Mouse (Mus musculus) thymus, adult 18-20 months (tissue): ENCODE measurements around the gene Rnf222.

Source experiments
- DNase-seq, 2 experiments: peaks; one replicate each; pipeline ENCODE4 v3.0.0; 2022; ENCODE audit warnings: mixed read lengths in 2 of 2

Gene Rnf222

DNA sequence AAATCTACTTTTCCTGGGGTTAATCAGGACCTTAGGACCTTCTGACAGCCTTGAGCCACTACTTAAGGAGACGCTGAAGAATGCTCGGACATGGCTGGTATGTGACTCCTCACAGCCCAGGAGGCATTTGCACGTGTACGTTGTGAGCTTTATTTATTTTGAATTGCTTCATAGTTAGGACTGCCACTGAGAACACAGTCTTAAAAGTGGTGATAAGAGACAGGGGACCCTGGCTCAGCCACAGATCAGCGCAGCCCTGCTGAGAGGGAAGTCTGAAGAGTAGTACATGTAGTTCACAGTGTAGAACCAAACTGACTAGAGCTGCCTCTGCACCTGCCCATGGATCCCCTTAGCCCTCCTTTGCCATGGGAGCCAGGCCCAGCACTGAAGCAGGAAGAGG, 3.5 kb downstream of the Rnf222 start:
- no peak for DNase-seq

DNA sequence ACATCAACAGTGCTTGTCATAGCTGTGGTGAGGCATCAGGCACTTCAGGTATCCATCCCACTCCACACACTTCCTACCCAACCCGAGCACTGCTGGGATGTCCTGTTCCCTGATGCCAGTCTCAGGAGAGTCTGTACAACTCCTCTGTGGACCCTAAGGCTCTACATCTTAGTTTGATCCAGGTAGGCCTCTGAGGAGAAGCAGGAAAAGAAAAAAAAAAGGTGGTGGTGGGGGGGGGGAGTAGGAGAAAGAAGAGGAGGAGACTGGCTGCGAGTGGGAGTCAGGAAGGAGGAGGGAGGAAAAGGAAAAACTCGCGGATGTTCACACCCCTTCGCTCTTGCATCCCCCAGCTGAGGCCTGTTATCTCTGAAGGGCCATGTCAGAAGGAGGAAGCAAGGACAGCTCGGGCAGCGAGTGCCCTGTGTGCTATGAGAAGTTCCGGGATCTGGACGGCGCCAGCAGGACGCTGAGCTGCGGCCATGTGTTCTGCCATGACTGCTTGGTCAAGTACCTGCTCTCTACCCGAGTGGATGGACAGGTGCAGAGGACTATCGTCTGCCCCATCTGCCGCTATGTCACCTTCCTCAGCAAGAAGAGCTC, 4.0 kb downstream of the Rnf222 start:
- DNase-seq, result no peak

DNA sequence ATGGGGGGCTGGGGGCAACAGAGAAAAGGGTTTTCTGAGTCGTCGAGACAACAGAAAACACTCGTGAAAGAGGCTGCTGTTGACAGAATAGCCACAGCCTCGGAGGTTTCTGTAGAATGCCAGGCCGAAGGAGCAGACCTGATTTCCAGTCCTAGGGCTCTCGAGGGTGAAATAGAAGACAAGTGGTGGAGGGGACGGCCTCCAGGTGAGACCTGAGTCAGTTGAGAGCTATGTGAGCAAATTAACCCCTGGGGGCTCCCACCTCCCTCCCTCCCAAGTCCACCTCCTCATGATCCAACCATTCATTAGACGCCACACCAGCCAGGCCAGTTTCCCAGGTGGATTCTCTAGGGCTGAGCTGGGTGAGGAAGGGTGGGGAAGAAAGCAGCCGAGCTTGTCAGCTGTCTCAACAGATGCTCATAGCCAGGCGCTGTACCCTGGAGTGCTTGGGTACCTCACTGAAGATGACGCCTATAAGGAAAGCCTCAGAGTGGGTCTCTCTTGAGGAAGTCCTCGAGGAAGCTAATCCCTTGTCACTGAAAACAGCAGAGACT, 5.6 kb downstream of the Rnf222 start:
- DNase-seq, result no peak

DNA sequence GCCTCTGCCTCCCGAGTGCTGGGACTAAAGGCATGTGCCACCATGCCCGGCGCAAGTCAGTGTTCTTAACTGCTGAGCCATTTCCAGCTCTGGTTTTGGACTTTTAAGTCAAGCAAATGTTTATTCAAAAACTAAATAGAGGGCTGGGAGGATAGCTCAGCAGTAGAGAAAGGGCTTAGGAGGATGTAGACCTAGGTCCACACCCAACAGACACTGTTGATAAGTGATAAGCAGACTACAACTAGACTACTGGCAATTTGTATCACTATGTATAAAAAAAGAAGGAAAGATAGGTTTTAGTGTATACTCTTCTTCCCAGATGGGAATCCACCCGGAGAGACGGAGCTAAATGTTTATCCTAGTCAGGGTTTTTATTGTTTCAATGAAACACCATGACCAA, 7.9 kb downstream of the Rnf222 start:
- DNase-seq, result no peak

DNA sequence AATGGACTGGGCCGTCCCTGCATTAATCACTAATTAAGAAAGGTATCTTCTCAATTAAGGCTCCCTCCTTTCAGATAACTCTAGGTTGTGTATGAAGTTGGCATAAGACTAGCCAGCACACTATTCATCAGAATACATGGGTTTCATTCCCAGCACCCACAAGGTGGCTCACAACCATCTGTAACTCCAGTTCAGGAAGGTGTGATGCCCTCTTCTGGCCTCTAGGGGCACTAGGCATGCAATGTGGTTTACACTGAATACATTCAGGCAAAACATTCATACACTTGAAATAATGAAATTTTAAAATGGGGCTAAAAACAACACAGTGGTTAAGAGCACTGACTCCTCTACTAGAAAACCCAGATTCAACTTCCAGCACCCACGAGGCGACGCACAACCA, 8.8 kb downstream of the Rnf222 start:
- DNase-seq, result peak; percentile 12 to 33

DNA sequence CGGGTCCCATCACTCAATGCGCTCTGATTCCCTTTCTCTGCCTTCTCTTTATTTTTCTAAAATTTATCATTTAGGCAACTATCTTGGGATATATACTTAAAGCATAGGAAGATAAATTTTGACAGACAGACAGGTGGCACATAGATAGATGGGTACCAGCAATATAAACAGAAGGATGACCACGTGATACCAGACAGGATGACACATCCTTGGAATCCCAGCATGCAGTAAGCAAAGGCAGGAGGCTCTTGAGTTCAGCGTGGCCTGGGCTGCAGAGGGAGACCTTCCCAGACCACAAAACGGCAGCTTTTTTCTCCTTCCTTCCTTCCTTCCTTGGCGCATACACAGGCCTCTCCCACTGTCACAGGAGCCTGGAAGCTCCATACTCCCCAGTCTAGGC, 9.5 kb downstream of the Rnf222 start:
- DNase-seq, result no peak

DNA sequence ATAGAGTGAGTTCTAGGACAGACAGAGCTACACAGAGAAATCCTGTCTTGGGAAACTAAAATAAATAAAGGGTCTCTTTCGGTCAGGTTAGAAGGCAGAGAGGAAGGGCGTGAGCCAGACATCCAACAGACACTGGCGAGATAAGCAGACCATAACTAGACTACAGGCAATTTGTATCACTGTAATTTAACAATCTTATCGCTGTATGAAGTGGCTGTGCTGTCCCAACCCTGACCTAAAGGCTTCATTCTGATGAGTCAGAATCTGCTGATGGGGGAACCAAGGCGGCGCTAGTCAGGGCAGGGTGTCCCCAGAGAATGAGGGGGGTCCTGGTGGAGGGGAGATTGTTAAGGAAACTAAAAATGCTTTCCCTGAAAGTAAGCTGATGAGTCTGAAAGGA, 10.4 kb downstream of the Rnf222 start:
- no peak for DNase-seq

DNA sequence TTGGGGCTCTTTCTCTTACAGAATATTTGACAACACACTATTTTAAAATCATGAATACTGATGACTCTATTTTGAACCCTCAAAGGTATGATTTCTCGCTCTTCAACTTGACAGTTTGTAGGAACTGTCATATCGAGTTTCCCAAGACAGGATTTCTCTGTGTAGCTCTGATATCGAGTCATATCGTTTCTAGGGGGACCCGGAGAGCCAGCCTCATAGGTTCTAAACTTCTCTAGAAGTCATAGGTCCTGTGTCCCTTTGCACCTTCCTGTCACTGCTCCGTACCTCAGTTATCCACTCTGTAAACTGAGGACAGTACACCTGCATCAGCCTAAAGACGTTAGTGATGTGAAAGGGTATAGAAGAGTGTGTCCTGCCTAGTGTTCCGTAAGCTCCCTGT, 11.5 kb downstream of the Rnf222 start:
- no peak for DNase-seq

DNA sequence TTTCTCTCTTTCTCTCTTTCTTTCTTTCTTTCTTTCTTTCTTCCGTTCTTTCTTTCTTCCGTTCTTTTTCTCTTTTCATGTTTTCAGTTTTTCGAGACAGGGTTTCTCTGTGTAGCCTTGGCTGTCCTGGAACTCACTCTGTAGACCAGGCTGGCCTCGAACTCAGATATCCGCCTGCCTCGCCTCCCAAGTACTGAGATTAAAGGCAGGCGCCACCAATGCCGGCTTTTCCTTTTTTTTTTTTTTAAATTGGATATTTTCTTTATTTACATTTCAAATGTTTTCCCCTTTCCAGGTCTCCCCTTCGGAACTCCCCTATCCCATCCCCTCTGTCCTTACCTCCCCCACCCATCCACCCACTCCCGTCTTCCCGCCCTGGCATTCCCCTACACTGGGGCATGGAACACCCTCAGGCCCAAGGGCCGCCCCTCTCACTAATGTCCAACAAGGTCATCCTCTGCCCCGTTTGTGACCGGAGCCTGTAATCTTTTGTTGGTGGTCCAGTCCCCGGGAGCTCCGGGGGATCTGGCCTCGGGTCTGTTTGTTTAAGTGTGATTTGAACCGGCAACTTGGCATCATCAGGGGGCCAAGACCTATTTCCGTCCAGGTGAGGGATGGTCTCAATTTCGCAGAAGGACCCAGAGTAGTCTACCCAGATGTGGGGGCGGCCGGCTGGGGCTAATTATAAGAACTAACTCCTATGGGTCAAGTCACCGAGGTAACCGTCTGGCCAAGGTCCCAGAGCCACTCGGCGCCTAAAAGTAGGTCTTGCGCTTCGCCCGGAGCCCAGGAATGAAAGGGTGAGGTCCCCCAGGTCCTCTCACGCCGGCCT, 12.4 kb downstream of the Rnf222 start:
- DNase-seq, result no peak

DNA sequence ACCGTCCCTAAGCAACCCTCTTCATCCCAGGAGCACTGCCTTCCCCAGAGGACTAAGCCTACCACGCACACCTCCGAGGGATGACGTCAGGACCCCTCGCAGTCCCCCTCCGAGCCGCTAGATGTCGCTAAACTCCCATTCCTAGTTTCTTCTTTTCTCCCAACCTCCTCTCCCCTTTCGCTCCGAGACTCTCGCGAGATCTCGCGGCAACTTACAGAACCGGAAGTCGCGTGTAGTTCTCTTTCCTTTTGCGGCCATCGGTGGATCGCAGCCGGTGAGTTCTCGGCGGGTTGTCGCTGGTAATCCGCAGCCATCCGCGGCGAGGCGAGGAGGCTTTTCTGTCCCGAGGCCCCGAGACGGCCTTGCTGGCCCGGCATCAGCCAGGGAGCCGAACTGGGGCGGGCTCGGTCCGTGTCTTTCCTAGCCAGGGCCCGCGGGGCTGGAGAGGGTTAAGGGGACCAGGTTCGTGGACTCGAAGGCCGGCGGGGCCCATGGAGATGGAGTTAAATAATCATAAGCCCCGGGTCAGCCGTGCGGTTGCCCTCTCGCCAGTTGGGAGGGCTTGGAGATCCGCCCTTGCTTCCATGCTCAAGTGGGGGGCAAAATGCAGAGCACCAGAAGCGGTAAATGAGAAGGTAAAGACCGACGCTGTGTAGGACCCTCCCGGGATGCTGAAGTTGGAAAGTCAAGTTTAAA, 13.1 kb downstream of the Rnf222 start, which contains the start of gene Rpl26:
TSS of gene Rpl26 (plus strand) at position 233 of the 696 bp plus-strand sequence.
- peak; percentile 92 to 96 for DNase-seq

DNA sequence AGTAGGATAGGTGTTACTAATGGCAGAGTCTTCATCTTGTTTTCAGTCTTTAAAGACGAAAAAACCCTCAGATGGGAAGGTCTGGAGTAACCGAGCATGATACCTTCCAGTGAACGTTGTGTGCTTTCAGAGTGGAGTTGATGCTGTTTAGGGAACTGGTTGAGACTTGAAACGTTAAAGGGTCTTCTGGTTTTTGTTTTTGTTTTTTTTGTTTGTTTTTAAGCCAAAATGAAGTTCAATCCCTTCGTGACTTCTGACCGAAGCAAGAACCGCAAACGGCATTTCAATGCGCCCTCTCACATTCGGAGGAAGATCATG, 13.7 kb downstream of the Rnf222 start:
- no peak for DNase-seq

DNA sequence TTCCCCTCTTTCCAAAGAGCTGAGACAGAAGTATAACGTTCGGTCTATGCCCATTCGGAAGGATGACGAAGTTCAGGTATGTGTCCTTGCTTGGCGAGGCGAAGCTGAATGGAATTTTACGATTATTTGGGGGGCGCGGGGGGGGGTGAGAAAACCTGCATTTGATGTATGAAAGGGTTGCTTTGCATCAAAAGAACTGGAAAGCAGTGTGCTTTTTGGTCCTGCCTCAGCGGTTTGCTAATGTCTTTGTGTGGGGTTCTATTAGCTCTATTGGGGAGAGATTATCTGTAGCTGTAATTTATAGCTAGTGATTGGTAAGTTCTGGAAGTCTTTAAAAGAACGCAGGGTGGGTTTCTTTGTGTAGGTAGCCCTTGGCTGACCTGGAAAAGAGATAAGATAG, 14.0 kb downstream of the Rnf222 start:
- DNase-seq, result no peak

DNA sequence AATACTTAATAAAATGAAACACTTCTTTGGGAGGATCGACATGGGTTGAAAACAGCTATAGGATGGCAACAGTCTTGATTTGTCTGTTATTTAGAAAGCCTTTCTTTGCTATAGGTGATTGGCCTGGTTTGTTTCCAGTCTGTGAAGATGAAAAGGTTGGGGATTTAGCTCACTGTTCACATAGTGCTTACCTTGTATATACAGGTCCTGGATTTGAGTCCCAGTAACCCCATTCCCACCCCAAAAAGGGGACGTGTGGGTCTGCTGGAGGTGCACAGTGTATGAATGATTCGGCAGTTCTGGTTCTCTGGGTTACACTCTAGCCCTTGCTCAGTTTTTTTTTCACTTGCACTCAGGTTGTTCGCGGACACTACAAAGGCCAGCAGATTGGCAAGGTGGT, 14.5 kb downstream of the Rnf222 start:
- DNase-seq, result no peak

DNA sequence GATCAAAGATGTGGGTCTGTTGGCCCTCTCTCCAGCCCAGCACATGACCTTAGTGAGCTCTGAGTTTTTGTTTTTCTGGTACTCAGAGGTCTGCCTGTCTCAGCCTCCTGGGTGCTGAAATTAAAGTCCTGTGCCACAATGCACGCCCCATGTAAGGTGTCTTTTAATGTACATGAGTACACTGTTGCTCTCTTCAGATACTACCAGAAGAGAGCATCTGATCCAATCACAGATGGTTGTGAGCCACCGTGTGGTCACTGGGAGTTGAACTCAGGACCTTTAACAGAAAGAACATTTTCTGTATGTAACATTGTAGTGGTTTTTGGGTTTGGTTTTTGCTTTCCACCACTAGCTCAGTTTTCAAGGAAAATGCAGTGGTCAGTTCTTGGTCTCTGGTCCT, 15.4 kb downstream of the Rnf222 start:
- DNase-seq, result no peak

DNA sequence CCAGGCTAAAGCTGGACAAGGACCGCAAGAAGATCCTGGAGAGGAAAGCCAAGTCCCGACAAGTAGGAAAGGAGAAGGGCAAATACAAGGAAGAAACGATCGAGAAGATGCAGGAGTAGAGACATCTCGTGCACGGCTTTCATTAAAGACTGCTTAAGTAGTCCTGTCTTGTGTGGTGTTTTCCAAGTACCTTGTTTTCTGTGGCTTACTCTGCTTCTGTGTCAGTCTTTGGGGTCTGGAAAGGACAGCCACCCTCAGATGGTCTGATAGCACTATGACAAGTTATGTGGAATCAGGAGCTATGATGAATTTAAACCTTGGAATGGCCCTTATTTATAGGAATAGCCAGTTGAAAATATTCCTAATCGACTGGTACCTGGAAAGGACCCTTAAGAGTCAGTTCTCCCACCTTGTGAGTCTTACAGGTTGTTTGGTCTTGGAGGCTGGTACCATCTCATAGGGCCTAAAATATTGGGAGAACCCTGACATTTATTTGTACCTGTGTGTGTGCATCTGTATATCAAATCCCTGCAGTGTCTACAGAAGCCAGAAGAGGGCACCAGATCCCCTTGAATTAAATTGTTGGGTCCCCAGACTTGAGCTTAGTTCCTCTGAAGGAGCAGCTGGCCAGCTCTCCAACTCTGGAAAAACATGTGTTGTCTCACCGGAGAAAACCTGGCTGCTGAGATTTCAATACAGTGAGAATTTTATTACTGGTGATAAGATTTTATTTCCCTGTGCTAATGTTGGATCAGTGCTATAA, 16.2 kb downstream of the Rnf222 start:
- DNase-seq, result peak; percentile 16 to 42

DNA sequence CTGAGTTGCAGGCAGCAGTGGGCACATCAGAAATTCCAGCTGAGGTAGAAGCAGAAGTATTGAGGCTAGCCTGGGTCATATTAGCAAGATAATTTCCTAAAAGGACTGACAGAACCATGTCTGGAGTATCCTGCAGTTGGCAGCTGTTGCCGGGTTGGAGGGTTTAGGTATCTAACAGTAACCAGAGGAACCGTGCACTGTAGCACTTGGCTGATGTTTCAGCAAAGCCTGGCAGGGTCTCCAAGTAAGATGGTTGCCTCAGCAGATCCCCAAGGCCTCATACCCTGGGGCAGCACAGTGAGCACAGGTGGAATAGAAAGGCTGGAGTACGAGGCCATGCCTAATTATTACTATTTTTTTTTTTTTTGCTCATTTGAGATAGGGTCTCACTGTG, 16.8 kb downstream of the Rnf222 start:
- DNase-seq, result no peak

DNA sequence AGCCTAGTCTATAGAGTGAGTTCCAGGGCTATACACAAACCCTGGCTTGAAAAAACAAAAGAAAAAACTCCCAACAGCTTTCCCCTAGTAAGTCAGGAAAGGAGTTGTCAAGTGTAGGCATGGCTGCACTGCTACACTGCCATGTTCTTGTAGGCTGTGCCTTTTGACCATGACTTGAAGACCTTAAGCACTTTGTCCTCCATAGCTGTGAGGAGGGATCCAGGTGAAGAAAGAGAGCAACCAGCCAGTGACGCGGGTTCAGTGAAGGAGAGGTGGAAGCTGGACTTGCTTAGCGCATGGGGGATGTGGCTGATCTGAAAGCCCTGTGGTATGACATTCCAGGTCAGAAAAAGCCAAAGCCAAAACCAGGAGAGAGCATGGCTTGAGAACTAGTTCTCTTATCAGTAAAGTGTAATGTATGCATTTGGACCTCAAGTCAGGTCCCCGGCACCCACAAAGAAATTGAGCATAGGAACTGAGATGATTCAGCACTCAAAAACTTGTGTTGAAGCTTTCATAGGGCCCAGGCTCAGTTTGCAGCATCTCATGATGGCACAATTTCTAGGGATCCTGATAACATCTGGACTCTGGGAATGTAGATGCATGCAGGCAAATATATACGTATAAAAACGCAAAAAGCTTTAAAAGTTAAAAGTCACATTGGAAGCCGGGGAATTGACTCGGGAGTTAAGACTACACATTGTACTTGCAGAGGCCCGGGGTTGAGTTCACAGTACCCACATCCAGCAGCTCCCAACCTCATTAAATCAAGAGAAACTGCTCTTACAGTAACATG, 17.5 kb downstream of the Rnf222 start:
- no peak for DNase-seq

DNA sequence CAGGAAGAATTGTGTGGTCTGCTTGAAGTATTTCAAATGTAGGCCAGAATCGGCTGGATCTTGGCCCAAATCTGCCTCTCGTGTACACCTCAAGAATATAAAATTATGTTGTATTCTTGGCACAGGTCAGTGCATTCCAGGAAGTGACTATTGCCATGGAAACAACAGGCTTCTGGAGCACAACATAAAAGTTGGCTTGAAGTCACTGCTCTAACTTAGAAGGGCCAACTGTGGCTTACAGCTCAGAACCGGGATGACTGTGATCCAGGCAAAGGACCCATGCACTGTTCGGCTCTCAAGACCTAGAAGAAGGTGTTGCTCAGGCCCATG, 18.1 kb downstream of the Rnf222 start:
- no peak for DNase-seq

DNA sequence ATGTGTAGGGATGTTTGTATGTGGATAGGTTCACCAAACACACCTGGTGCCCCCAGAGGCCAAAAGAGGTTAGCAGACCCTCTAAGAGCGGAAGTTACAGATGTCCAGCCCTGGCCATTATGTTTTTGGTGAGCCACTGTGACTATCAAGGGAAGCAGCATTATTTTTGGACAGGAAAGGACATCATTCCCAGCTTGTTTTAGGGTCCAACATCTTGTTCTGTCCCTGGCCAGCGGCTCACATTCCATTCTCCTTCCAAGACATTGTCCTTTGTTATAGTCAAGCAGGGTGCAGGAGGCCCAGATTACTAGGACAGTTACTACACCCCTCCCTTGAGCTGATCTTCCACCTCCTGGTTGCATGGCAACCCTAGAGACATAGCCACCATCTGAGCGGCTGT, 18.9 kb downstream of the Rnf222 start:
- DNase-seq, result no peak

DNA sequence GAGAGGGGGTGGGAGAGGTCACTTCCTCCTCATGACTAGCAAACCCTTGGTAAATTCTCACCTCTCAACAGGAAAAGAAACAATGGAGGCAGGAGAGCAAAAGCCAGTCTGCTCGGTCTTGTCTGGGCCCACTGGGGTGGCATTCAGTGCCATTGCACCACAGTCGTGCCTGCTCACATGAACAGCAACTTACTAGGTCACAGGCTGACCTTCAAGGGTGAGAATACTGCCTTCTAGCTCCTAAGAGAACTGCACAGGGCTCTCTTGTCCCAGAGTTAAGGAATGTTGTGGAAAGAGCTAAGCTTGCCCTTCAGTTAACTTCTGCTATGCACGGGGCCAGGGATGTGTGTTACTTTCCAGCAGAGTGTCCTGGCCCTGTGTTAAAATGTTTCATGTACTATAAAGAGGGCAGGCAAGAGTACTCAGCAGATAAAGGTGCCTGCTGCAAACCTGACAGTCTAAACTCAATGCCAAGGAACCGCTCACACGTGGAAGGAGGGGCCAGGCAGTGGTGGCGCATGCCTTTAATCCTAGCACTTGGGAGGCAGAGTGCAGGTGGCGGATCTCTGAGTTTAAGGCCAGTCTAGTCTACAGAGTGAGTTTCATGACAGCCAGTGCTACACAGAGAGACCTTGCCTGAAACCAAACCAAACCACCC, 20.6 kb downstream of the Rnf222 start:
- DNase-seq, result no peak

DNA sequence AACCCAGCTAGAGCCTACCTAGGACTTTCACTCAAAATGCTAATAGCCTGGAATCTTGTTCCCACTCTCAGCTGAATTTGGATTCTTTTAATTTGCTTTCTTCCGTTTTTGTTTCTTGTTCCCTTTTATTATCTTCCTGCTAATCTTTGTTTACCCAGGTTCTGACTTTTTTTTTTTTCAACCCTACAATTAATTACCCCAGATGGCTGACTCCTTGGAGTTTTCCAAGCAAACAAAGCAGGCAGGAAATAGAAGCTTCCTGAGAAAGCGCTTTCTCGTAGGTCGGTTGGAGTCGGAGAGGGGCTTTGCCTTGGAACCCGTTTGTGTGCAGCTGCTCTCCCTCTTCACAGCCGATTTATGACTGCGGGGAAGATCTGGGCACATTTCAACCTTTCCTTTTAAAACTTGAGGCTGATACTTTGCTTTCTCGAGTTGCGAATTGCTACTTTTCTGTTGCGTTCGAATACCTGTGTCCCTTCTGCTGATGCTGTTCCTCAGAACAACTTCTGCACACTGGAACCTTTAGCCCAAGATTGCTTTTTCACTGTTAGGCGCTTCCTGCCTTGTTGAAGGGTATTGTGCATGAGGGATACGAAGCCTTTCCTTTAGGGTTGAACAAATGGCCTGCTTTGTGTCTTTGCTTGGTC, 23.3 kb downstream of the Rnf222 start:
- DNase-seq, result no peak
